Mouse (Mus musculus) forebrain, embryonic 15.5 days (tissue): ENCODE measurements around the gene Gm47429. TPM values are rescaled to one million over a fixed set of nuclear protein-coding genes. Genes with fewer than 3 reads are reported as not detected.

ENCODE experiments used
- ATAC-seq: fragments of 200-750 bp; cut with Nextera tagmentation; replicated peaks from 2 replicates; pipeline ENCODE4 v1.8.0; 2017; ENCODE audit warnings: mild to moderate bottlenecking, moderate TSS enrichment, moderate library complexity
- H3K27ac ChIP-seq: fragments of 300-500 bp; sonication (generic); replicated peaks from 2 replicates; pipeline ENCODE4 v1.5.1; 2015; ENCODE audit warnings: mild to moderate bottlenecking, inconsistent platforms
- H3K27me3 ChIP-seq: fragments of 300-500 bp; sonication (generic); 2 replicates; pipeline ENCODE4 v1.6.1; 2015; ENCODE audit warnings: inconsistent platforms
- H3K36me3 ChIP-seq: fragments of 300-500 bp; sonication (generic); 2 replicates; pipeline ENCODE4 v1.6.1; 2015; ENCODE audit warnings: mild to moderate bottlenecking, inconsistent platforms
- H3K4me1 ChIP-seq: fragments of 300-500 bp; sonication (generic); 2 replicates; pipeline ENCODE4 v1.6.1; 2015; ENCODE audit warnings: inconsistent platforms
- H3K4me2 ChIP-seq: fragments of 300-500 bp; sonication (generic); replicated peaks from 2 replicates; pipeline ENCODE4 v1.6.1; 2015; ENCODE audit warnings: mild to moderate bottlenecking, inconsistent platforms
- H3K4me3 ChIP-seq: fragments of 300-500 bp; sonication (generic); 2 replicates; pipeline ENCODE4 v1.5.1; 2015; ENCODE audit warnings: mild to moderate bottlenecking, inconsistent platforms
- H3K9ac ChIP-seq: fragments of 300-500 bp; sonication (generic); replicated peaks from 2 replicates; pipeline ENCODE4 v1.6.1; 2015; ENCODE audit warnings: mild to moderate bottlenecking, inconsistent platforms
- H3K9me3 ChIP-seq: fragments of 300-500 bp; sonication (generic); 2 replicates; pipeline ENCODE4 v1.6.1; 2016; ENCODE audit warnings: inconsistent platforms
- WGBS: fragments of 180-500 bp; shearing (Covaris S2); methylation state at CpG from one replicate; pipeline ENCODE4 v1.1.7; 2015; ENCODE audit warnings: mixed read lengths; 5-methylcytosine and 5-hydroxymethylcytosine counted together
- polyA plus RNA-seq: library from polyadenylated mRNA; unstranded; fragments of >200 nt; fragmentation: Nextera tagmentation; extraction: Ambion mirVana; gene quantifications from 2 replicates; pipeline ENCODE4 v1.2.1, GENCODE M21; 2015

The Gm47429 gene
- polyA plus RNA-seq, 1 experiment from 2014 or later = not detected

GRCm38 (mm10) chr13:50417389-50418183, 26.1 kb downstream of the Gm47429 start, which contains the start of gene Fbxw17:
Gene Fbxw17 (plus strand): TSS chr13:50417864.
- 11% methylated on average over 35 of the region's 35 CpGs for WGBS
- Histone ChIP-seq H3K4me1 (peaks cover 14% of the 10 kb centered on the region), H3K36me3 (peaks cover 13% of the 10 kb centered on the region), H3K27me3 (no peaks in the 10 kb centered on the region), H3K4me3 (peak within 1 kb of the TSS; percentile 70), H3K9ac (peak within 1 kb of the TSS; percentile 81), H3K27ac (peak within 1 kb of the TSS; percentile 17; the same call in 1 of the 2 replicates), H3K4me2 (peak within 1 kb of the TSS; percentile 58), H3K9me3 (no peaks in the 10 kb centered on the region)
- peak; percentile 97 for ATAC-seq

Other genes starting within 250 kb of the Gm47429 start
- not detected in 2 replicates for gene Gm906, start 193.6 kb downstream of the Gm47429 start, polyA plus RNA-seq
- 30.8 and 31.4 TPM in 2 replicates for gene Fbxw17, start 26.0 kb downstream of the Gm47429 start, polyA plus RNA-seq
- not detected in 2 replicates for gene Nutm2, start 23.4 kb upstream of the Gm47429 start, polyA plus RNA-seq
- gene Gm904, start 199.3 kb upstream of the Gm47429 start, polyA plus RNA-seq = not detected in 2 replicates